Mouse (Mus musculus) CH12.LX (cell line): ENCODE measurements around the gene Ccdc155. TPM values are rescaled to one million over a fixed set of nuclear protein-coding genes. Genes with fewer than 3 reads are reported as not detected.

Source experiments
- DNase-seq: peaks from one replicate; pipeline ENCODE4 v3.0.0-alpha.2; 2013; ENCODE audit errors: extremely low read depth
- H3K27ac ChIP-seq: 2 replicates; pipeline ENCODE4 v1.5.1; 2012; ENCODE audit warnings: low read depth, mild to moderate bottlenecking, control low read depth, moderate library complexity; ENCODE audit not compliant: insufficient read depth
- H3K27me3 ChIP-seq: replicated peaks from 2 replicates; pipeline ENCODE3; 2012; ENCODE audit warnings: inconsistent platforms
- H3K36me3 ChIP-seq, 2 experiments: replicated peaks in 1 of 2; 2 replicates each; pipeline versions ENCODE3 to v1.6.1; 2012; ENCODE audit warnings: inconsistent platforms in 1 of 2, low read length in 1 of 2, mild to moderate bottlenecking in 1 of 2, mixed read lengths in 1 of 2, moderate library complexity in 1 of 2; ENCODE audit not compliant: control insufficient read depth in 1 of 2, insufficient read depth in 1 of 2
- H3K4me1 ChIP-seq, 2 experiments: 2 replicates each; pipeline ENCODE4 v1.6.1; 2012; ENCODE audit warnings: inconsistent platforms in 1 of 2, moderate library complexity in 1 of 2; ENCODE audit not compliant: insufficient read depth in 2 of 2, control insufficient read depth in 1 of 2
- H3K4me2 ChIP-seq: 2 replicates; pipeline ENCODE4 v1.6.1; 2012; ENCODE audit warnings: low read depth, mild to moderate bottlenecking, control low read depth; ENCODE audit not compliant: poor library complexity, insufficient read depth, severe bottlenecking
- H3K4me3 ChIP-seq, 3 experiments: fragments of 150-350 bp in 1 of 3; sonication (generic) in 1 of 3; replicated peaks in 1 of 3; 2 replicates each; pipeline versions ENCODE3 to v1.5.1; 2011 to 2012; ENCODE audit warnings: low read depth in 2 of 3, low read length in 2 of 3, mild to moderate bottlenecking in 2 of 3, moderate library complexity in 2 of 3, control low read depth in 1 of 3, improper control_type of control experiment in 1 of 3, inconsistent platforms in 1 of 3, mixed read lengths in 1 of 3; ENCODE audit not compliant: poor library complexity in 1 of 3
- H3K79me2 ChIP-seq: replicated peaks from 2 replicates; pipeline ENCODE4 v1.6.1; 2012; ENCODE audit warnings: mild to moderate bottlenecking, moderate library complexity; ENCODE audit not compliant: control insufficient read depth, poor library complexity, insufficient read depth, severe bottlenecking; ENCODE audit errors: extremely low read depth
- H3K9ac ChIP-seq: 2 replicates; pipeline ENCODE4 v1.6.1; 2012; ENCODE audit warnings: low read depth, mild to moderate bottlenecking, control low read depth, moderate library complexity; ENCODE audit not compliant: insufficient read depth
- H3K9me3 ChIP-seq: replicated peaks from 2 replicates; pipeline ENCODE3; 2012; ENCODE audit warnings: low read length, inconsistent platforms, mixed read lengths
- BHLHE40 ChIP-seq: IDR thresholded peaks from 2 replicates; pipeline ENCODE4 v1.6.1; 2011; ENCODE audit warnings: mild to moderate bottlenecking, low read depth, low read length, improper control_type of control experiment
- CHD2 ChIP-seq: IDR thresholded peaks from 2 replicates; pipeline ENCODE4 v1.6.1; 2011; ENCODE audit warnings: low read length, improper control_type of control experiment
- E2F4 ChIP-seq: IDR thresholded peaks from 2 replicates; pipeline ENCODE4 v1.6.1; 2011; ENCODE audit warnings: low read depth, low read length, improper control_type of control experiment; ENCODE audit not compliant: insufficient replicate concordance
- ELF1 ChIP-seq: IDR thresholded peaks from 2 replicates; pipeline ENCODE4 v1.6.1; 2014; ENCODE audit warnings: low read depth, mild to moderate bottlenecking, inconsistent platforms, low read length, improper control_type of control experiment
- EP300 ChIP-seq: IDR thresholded peaks from 2 replicates; pipeline ENCODE4 v1.6.1; 2011; ENCODE audit warnings: low read length, improper control_type of control experiment
- GABPA ChIP-seq: IDR thresholded peaks from 2 replicates; pipeline ENCODE4 v1.6.1; 2012; ENCODE audit warnings: low read depth, low read length, improper control_type of control experiment, inconsistent platforms; ENCODE audit not compliant: insufficient replicate concordance
- HCFC1 ChIP-seq: IDR thresholded peaks from 2 replicates; pipeline ENCODE4 v1.6.1; 2012; ENCODE audit warnings: low read depth, mild to moderate bottlenecking, inconsistent platforms, low read length, improper control_type of control experiment
- IRF4 ChIP-seq: IDR thresholded peaks from 2 replicates; pipeline ENCODE4 v1.6.1; 2014; ENCODE audit warnings: low read depth, mild to moderate bottlenecking, inconsistent platforms, low read length, improper control_type of control experiment
- JUND ChIP-seq: conservative IDR thresholded peaks from 2 replicates; pipeline ENCODE4 v1.6.1; 2011; ENCODE audit warnings: low read depth, low read length, improper control_type of control experiment
- KAT2A ChIP-seq: IDR thresholded peaks from 2 replicates; pipeline ENCODE4 v1.6.1; 2012; ENCODE audit warnings: low read length, improper control_type of control experiment, inconsistent platforms; ENCODE audit not compliant: insufficient replicate concordance
- MYC ChIP-seq: IDR thresholded peaks from 2 replicates; pipeline ENCODE4 v1.6.1; 2011; ENCODE audit warnings: low read depth, mild to moderate bottlenecking, improper control_type of control experiment, low read length
- NELFE ChIP-seq: IDR thresholded peaks from 2 replicates; pipeline ENCODE4 v1.6.1; 2011; ENCODE audit warnings: low read depth, low read length, improper control_type of control experiment
- PAX5 ChIP-seq: IDR thresholded peaks from 2 replicates; pipeline ENCODE4 v1.6.1; 2012; ENCODE audit warnings: low read length, inconsistent platforms, mixed read lengths
- POLR2A ChIP-seq: IDR thresholded peaks from 2 replicates; pipeline ENCODE4 v1.6.1; 2011; ENCODE audit warnings: low read depth, mild to moderate bottlenecking, improper control_type of control experiment, low read length
- POLR2AphosphoS2 ChIP-seq: IDR thresholded peaks from 2 replicates; pipeline ENCODE4 v1.6.1; 2011; ENCODE audit warnings: low read depth, low read length, improper control_type of control experiment
- RAD21 ChIP-seq: IDR thresholded peaks from 2 replicates; pipeline ENCODE4 v1.6.1; 2011; ENCODE audit warnings: low read depth, mild to moderate bottlenecking, low read length, improper control_type of control experiment, moderate library complexity
- RCOR1 ChIP-seq: conservative IDR thresholded peaks from 2 replicates; pipeline ENCODE4 v1.6.1; 2012; ENCODE audit warnings: low read depth, mild to moderate bottlenecking, inconsistent platforms, low read length, improper control_type of control experiment
- SIN3A ChIP-seq: IDR thresholded peaks from 2 replicates; pipeline ENCODE4 v1.6.1; 2012; ENCODE audit warnings: low read length, improper control_type of control experiment, inconsistent platforms
- SMC3 ChIP-seq: IDR thresholded peaks from 2 replicates; pipeline ENCODE4 v1.6.1; 2011; ENCODE audit warnings: low read depth, low read length, improper control_type of control experiment
- TBP ChIP-seq: conservative IDR thresholded peaks from 2 replicates; pipeline ENCODE4 v1.6.1; 2011; ENCODE audit warnings: low read depth, low read length, improper control_type of control experiment
- TCF12 ChIP-seq: IDR thresholded peaks from 2 replicates; pipeline ENCODE4 v1.6.1; 2014; ENCODE audit warnings: low read depth, mild to moderate bottlenecking, inconsistent platforms, low read length, improper control_type of control experiment
- UBTF ChIP-seq: IDR thresholded peaks from 2 replicates; pipeline ENCODE4 v1.6.1; 2012; ENCODE audit warnings: low read depth, mild to moderate bottlenecking, inconsistent platforms, low read length, improper control_type of control experiment, moderate library complexity
- USF1 ChIP-seq: IDR thresholded peaks from 2 replicates; pipeline ENCODE4 v1.6.1; 2014; ENCODE audit warnings: low read depth, mild to moderate bottlenecking, inconsistent platforms, low read length, improper control_type of control experiment
- USF2 ChIP-seq: conservative IDR thresholded peaks from 2 replicates; pipeline ENCODE4 v1.6.1; 2011; ENCODE audit warnings: low read depth, low read length, improper control_type of control experiment
- ZC3H11A ChIP-seq: IDR thresholded peaks from 2 replicates; pipeline ENCODE4 v1.6.1; 2012; ENCODE audit warnings: low read depth, mild to moderate bottlenecking, inconsistent platforms, low read length, improper control_type of control experiment
- ZKSCAN1 ChIP-seq: IDR thresholded peaks from 2 replicates; pipeline ENCODE4 v1.6.1; 2012; ENCODE audit warnings: low read depth, inconsistent platforms, low read length, improper control_type of control experiment, borderline replicate concordance
- ZNF384 ChIP-seq: IDR thresholded peaks from 2 replicates; pipeline ENCODE4 v1.6.1; 2012; ENCODE audit warnings: low read depth, low read length, improper control_type of control experiment, inconsistent platforms
- dilution Hi-C: fragments of 300-500 bp; cut with MboI; formaldehyde crosslinking; loops from 2 replicates; pipeline ENCODE4 v1.14.3; 2020; ENCODE audit warnings: low sequenced_read_pairs; ENCODE audit not compliant: extremely low pct_unique_long_range_greater_than_20kb, extremely low pct_ligation_motif_present
- in situ Hi-C: fragments of 300-500 bp; cut with MboI; formaldehyde crosslinking; loops from 3 replicates; pipeline ENCODE4 v1.14.3; 2019; ENCODE audit warnings: low sequenced_read_pairs, low pct_ligation_motif_present, low pct_unique_long_range_greater_than_20kb, mixed read lengths
- polyA plus RNA-seq: library from polyadenylated mRNA; unstranded; fragments of >175 nt; gene quantifications from 2 replicates; pipeline ENCODE4 v1.2.1, GENCODE M21; 2012; ENCODE audit warnings: low read depth; ENCODE audit not compliant: insufficient read length
- total RNA-seq, 2 experiments: library from RNA; depleted of rRNA; stranded (reverse); fragments of 300-350 nt in 1 of 2; fragments of >200 nt in 1 of 2; gene quantifications; 2 replicates each; pipeline ENCODE4 v1.2.3; 2012 to 2014

Gene Ccdc155
- total and polyA plus RNA-seq, 3 experiments = not detected

DNA sequence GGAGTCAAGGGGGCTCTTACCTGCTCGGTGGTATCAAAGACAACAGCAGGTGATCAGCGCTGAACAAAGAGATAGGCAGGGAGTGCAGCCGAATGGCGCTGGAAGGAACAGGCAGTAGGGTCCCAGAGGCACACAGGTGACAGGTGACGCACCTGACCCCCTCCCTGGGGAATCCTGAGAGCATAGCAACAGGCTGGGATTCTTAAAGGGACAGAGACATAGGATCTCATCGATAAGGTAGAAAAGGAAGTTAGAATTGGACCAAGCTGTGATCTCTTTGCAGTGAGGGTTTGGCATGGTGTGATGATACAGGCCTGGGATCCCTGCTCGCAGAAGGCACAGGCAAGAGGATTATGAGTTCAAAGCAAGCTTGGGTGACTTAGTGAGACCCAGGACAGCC is 25.2 kb downstream of the Ccdc155 start, which contains the start of gene Gfy:
Gene Gfy (minus strand): TSS at position 101 of the 400 bp plus-strand sequence.
- no peak within 1 kb of the TSS for H3K4me3 ChIP-seq
- H3K36me3 ChIP-seq = no peaks in the 10 kb centered on the region
- peaks cover 2% of the 10 kb centered on the region for H3K9me3 ChIP-seq
- in situ Hi-C loops (no loop called here), dilution Hi-C loops (no loop called here)
- no peak for DNase-seq
- H3K79me2 ChIP-seq = no peaks in the 10 kb centered on the region
- H3K9ac ChIP-seq = no peak within 1 kb of the TSS
- peaks cover 6 to 16% of the 10 kb centered on the region in 2 experiments for H3K4me1 ChIP-seq
- no peak within 1 kb of the TSS for H3K27ac ChIP-seq
- TF ChIP-seq RCOR1 = no peak
- TF ChIP-seq POLR2A = no peak
- TF ChIP-seq IRF4 = no peak
- TF ChIP-seq CHD2 = no peak
- TF ChIP-seq EP300 = no peak
- no peak for TF ChIP-seq GABPA
- no peak for TF ChIP-seq USF1
- TF ChIP-seq UBTF = no peak
- TF ChIP-seq KAT2A = no peak
- no peak for TF ChIP-seq ZKSCAN1
- TF ChIP-seq BHLHE40 = no peak
- TF ChIP-seq USF2 = no peak
- TF ChIP-seq RAD21 = no peak
- TF ChIP-seq NELFE = no peak
- TF ChIP-seq SIN3A = no peak
- TF ChIP-seq MYC = no peak
- no peak for TF ChIP-seq PAX5
- no peak for TF ChIP-seq ZC3H11A
- no peak for TF ChIP-seq POLR2AphosphoS2
- TF ChIP-seq ELF1 = no peak
- no peak within 1 kb of the TSS for H3K4me2 ChIP-seq
- peaks cover 95% of the 10 kb centered on the region for H3K27me3 ChIP-seq

DNA sequence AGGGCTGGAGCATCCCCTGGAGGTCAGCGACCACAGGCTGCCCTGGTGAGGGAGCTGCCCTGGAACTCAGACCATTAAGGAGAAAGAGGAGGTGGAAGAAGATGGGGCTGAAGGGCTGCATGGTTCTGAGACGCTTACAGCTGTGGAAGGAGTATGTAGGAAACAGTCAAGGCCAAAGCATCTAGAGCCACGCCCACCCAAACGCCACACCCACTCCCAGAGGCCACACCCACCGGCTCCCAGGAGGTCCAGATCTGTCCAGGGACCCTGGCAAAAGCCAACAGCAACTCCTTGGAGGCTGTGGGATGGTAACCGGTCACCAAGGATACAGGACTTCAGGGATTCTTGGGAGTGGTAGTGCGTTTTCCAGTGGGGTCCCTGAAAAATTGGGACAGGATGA is 26.1 kb downstream of the Ccdc155 start:
- in situ Hi-C loops (no loop called here), dilution Hi-C loops (no loop called here)
- H3K36me3 ChIP-seq = no peaks in the 10 kb centered on the region
- peaks cover 88% of the 10 kb centered on the region for H3K27me3 ChIP-seq
- peaks cover 2% of the 10 kb centered on the region for H3K9me3 ChIP-seq
- DNase-seq = no peak
- H3K9ac ChIP-seq = no peak overlapping the region
- no peak overlapping the region for H3K4me2 ChIP-seq
- TF ChIP-seq ZNF384 = no peak
- no peak for TF ChIP-seq SMC3
- TF ChIP-seq E2F4 = no peak
- TF ChIP-seq TBP = no peak
- no peak for TF ChIP-seq USF2
- TF ChIP-seq HCFC1 = no peak
- TF ChIP-seq TCF12 = no peak
- TF ChIP-seq RCOR1 = no peak
- no peak for TF ChIP-seq JUND
- no peak for TF ChIP-seq ELF1
- no peak for TF ChIP-seq ZC3H11A
- no peak for TF ChIP-seq UBTF
- TF ChIP-seq, all 38 proteins: peak for 0
- no peak overlapping the region for H3K27ac ChIP-seq
- H3K79me2 ChIP-seq = no peaks in the 10 kb centered on the region
- no peak overlapping the region for H3K4me3 ChIP-seq
- H3K4me1 ChIP-seq = peaks cover 7 to 18% of the 10 kb centered on the region in 2 experiments
